Mouse (Mus musculus): ENCODE results near the gene Fitm1.

The Fitm1 gene

GRCm38 (mm10) chr14:55570588-55570987, 4.8 kb upstream of the Fitm1 start:
- no peak for DNase-seq (ENCODE audit: low read depth)

DNA sequence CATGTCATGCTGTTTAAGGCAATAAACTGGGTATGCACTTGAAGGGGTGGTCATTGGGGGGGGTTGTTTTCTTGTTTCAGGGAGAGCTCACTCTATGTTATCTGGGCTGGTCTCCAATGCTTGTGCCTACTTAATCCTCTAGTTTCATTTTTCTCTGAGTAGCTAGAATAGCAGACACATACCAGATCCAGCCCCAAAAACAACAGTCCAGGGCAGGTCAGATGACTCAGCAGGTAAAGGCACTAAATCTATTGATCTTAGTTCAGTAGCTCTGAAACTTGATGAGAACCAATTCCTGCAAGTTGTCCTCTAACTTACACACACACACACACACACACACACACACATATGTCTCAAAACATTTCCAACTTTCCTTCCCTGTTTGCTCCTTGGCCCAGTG, 3.7 kb upstream of the Fitm1 start:
- no peak for DNase-seq (ENCODE audit: low read depth)

- DNase-seq (ENCODE audit: low read depth), result no peak
Observed at GRCm38 (mm10) chr14:55575711-55576110, 294 bp downstream of the Fitm1 start.

- DNase-seq (ENCODE audit: low read depth), result no peak
Observed at GRCm38 (mm10) chr14:55576376-55576775, 959 bp downstream of the Fitm1 start.

DNA sequence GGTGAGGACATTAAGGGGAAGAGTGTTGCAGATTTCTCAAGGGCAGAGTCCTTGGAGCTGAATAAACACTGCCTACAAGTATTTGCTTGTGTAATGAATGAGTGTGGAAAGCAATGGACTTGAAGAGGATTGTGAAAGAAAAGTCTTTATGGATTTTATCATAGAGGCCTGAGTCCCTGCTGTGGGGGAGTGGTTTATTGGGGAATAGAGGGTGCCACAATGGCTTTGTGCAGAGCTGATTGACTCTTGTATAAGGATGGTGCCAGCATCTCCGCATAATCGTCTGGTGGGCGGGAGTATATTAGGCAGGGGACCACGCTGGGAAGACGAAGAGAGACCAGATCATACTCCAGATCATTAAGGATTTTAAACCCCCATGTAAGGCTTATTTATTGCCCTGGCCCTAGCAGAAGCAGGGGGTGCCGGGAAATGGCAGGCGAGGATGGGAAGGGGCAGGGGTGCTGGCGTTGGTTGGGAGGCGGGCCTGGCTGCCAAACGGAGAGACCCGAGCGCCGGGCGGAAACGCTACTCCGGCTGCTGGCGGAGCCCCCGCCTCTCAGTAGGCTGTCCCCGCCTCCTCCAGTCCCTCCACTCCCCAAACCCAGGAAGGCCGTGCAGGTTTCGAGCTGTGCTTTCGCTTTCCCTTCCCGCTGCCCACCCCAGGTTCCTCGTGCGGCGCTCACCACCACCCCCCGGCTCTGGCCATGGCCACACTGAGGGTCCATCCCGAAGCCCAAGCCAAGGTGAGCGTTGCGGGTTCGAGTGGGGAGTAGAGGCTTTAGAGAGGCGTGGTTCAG, 2.7 kb downstream of the Fitm1 start, which contains the start of gene Psme1:
Gene Psme1 (plus strand): TSS at position 253 of the 797 bp plus-strand sequence.
- DNase-seq (ENCODE audit: low read depth), result peak; percentile 82

DNA sequence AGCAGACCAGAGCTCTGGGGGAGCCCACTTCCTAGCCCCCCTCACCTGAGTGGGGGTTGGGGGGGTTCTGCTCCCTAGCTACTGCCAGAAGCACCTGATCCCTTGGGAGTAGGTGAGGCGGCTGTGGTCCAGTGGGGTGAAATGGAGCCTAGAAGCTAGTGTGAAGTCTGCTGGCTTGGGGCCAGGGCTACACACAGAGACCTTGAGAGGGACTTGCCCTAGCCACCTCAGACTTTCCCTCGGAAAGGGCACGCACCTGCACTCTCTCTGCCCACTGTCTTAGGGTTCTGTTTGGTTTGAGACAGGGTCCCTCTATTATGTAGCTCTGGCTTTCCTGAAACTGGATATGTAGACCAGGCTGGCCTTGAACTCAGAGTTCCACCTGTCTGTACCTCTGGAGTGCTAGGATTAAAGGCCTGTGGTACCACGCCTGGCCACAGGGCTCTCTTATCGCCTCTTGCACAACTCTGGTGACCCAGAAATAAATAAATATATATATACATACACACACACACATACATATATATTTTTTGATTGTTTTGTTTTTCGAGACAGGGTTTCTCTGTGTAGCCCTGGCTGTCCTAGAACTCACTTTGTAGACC, 3.4 kb downstream of the Fitm1 start:
- DNase-seq (ENCODE audit: low read depth), result peak; percentile 59

DNA sequence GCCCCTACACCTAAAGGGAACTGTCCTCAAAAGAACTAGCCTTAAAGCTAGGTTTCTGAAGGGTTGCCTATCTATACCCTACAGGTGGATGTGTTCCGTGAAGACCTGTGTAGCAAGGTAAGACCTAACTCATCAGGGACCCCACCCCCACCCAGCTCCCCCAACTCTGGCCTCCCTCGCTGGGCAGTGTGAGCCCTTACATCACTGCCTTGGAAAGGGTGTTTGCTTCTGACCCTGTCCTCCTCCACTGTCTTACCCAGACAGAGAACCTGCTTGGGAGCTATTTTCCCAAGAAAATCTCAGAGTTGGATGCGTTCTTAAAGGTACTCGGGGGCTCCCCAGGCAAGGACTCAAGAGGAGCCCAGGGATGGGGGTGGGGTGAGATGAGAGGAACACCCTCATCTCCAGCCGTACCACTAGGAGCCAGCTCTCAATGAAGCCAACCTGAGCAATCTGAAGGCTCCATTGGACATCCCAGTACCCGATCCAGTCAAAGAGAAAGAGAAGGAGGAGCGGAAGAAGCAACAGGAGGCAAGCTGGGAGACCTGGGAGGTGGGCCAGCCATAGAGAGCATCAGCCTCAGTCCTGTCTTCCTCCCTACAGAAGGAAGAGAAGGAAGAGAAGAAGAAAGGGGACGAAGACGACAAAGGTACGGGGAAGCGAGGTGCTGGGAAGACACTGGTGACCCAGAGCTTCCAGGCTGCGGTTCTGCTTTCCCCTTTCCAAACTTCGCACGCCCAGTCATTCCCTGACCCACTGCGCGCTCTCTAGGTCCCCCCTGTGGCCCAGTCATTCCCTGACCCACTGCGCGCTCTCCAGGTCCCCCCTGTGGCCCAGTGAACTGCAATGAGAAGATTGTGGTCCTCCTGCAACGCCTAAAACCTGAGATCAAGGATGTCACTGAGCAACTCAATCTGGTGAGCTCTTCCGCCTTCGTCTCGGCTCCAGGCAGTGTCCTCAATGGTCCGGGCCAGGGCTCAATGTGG, 4.4 kb downstream of the Fitm1 start:
- no peak for DNase-seq (ENCODE audit: low read depth)

DNA sequence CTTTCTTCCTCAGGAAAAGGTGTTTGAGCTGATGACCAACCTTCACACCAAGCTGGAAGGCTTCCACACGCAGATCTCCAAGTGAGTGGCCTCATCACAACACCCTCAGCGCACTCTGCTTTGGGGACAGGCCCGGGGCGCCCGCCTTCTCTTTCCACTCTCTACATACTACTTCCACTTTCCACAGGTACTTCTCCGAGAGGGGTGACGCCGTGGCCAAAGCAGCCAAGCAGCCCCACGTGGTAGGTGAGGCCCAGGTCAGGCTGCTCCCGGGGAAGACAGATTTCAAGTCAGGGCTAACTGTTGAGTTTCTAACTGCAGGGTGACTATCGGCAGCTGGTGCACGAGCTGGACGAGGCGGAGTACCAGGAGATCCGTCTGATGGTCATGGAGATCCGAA, 5.3 kb downstream of the Fitm1 start:
- no peak for DNase-seq (ENCODE audit: low read depth)

DNA sequence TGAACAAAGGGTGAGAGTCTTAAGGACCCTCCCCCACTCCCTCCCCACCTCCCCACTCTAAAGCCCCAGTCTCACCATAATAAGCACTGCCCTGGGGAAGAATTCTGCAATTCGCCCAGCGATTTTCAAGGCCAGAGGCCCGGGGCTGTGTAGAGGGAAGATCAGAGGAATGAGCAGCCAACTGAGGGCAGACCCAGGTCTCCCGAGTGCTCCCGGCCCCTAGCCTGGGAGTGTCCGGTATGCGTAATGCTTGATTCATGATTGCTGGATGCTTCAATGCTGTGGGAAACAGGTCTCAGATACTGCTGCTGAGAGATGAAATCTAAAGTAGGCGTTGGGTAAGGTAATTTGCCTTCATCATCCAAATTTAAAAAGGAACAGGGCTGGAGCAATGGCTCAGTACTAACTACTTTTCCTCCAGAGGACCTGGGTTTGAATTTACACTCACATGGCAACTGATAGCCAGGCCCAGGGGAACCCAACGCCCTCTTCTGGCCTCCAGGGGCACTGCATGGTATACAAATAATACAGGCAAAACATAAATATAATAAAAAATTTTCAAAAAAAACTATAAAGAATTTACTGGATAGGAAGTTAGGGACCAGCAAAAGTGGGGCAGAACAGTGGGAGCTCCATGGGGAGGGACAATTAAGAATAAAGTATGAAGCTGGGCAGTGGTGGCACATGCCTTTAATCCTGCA, 6.7 kb downstream of the Fitm1 start:
- DNase-seq (ENCODE audit: low read depth), result no peak

DNA sequence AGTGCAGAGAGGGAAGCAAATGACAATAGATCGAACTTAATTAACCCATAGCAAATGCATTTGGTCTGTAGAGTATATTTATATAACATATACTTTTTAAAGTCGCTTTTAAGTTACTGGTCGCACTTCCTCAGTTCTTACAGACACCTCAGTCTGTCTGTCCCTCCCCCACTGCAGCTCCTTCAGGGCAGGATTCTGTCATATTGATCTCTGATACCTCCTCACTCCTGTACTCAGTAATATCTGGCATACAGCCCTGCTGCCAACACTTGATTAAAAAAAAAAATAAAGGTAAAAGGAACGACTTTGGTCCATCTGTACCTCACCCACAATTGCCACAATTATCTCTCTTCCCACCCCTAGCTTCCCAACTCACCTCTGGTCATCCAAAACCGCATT, 8.9 kb downstream of the Fitm1 start:
- no peak for DNase-seq (ENCODE audit: low read depth)

DNA sequence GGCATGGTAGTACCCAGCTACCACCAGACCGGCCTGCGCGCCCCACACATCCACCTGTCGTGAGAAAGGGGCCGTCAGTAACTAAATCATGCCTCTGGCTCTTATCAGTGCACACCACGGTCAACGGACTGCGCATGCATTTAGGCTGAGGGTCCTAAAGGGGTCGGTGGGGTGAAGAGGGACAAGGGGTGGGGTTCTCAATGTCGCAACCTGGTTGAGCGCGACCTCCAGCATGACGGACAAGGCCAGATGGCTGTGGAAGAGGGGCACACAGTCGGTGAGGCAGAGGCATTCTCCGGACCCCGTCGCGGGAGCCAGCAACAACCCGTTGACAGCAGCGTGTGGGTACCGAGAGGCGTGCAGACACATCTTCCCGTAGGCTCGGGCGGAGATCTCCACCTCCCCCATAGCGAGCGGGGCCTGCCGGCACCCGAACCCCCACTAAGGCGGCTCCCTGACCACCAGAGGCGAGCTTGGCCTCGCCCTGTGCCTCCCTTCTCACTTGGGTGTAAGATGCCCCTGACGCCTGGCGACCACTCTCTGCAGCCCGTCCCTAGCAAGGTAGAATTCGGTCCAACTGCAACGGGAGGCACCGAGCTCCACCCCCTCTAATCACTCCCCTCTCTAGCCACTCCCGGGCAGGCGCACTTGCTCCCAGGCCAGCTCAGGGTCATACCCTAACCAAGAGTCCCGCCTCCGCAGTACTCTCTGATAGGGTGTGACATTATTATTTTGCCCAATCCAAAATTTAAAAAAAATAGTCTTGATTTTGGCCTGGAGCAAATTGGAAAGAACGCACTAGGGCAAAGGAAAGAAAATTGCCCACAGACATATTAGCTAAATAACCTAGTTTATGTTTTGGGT, 9.5 kb downstream of the Fitm1 start, which contains the start of gene Emc9:
Gene Emc9 (minus strand): TSS at position 601 of the 864 bp plus-strand sequence.
- peak; percentile 57 for DNase-seq (ENCODE audit: low read depth)

GRCm38 (mm10) chr14:55585566-55585960, 10.1 kb downstream of the Fitm1 start:
- DNase-seq (ENCODE audit: low read depth), result no peak

GRCm38 (mm10) chr14:55586149-55586548, 10.7 kb downstream of the Fitm1 start:
- DNase-seq (ENCODE audit: low read depth), result no peak

DNA sequence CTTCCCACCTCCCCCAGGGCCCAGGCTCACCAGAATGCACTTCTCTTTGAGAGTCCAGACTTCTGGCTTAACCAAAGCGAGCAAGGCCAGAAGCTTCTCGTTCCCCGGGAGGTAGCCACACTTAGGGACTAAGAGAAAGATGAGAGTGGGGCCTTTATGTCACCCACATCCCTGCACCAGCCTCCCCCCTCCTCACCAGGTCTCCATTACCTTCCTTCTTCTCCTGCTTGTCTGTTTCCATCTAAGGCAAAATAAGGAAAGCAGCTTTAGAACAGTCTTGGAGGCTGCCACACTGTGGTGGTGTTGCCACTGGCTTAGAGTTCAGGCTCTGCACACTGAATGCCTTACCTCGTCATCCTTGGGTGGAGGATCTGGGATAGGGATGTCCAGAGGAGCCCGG, 13.9 kb downstream of the Fitm1 start:
- no peak for DNase-seq (ENCODE audit: low read depth)

DNA sequence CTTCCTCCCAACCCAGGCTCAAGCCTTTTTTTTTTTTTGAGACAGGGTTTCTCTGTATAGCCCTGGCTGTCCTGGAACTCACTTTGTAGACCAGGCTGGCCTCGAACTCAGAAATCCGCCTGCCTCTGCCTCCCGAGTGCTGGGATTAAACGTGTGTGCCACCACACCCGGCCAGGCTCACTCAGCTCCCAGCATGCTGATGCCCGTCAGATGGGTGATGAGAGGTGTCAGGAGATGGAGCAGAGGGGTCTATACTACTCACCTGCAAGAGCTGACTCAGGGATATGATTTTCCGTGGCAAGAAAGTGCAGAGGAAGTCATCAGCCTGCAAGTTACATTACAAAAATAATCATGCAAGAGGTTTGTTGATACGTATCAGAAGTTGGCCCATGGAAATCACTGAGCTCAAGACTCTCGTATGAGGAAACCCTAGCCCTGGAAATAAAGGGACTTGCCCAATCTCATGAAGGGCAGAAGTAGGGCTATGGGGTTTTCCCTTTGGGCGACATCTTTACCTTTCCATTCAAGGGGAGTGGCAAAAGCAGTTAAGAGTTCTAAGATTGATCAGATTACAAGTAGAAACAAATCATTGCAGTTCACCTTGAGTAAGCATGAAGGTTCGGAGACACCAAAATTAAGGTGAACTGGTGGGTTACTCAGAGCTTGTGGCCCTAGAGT, 14.5 kb downstream of the Fitm1 start:
- DNase-seq (ENCODE audit: low read depth), result peak; percentile 34

GRCm38 (mm10) chr14:55590748-55591330, 15.4 kb downstream of the Fitm1 start, which contains the start of gene Psme2:
Psme2 (minus strand) TSS chr14:55591113.
- peak; percentile 98 for DNase-seq (ENCODE audit: low read depth)

GRCm38 (mm10) chr14:55591331-55591891, 16.0 kb downstream of the Fitm1 start, which contains the start of gene Rnf31:
Rnf31 (plus strand) TSS chr14:55591708.
- DNase-seq (ENCODE audit: low read depth), result peak; percentile 93

DNA sequence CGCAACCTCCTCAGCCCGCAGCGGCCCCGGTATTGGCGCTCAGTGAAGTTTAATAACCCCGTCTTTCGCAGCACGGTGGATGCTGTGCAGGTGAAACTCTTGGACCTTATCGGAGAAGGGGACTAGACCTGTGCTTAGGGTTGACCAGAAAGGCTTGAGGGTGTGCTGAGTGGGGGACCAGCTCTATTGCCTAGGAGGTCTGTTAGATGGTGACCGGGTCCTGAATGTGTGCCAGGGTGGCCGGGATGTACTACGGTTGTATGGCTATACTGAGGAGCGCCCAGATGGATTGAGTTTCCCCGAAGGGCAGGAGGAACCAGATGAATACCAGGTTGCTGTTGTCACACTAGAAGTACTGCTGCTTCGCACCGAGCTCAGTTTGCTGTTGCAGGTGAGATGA, 16.8 kb downstream of the Fitm1 start:
- no peak for DNase-seq (ENCODE audit: low read depth)

- DNase-seq (ENCODE audit: low read depth), result no peak
Observed at GRCm38 (mm10) chr14:55596036-55596690, 20.7 kb downstream of the Fitm1 start.
